Mouse (Mus musculus): ENCODE data around the gene Ptf1a. TPM values are rescaled to one million over a fixed set of nuclear protein-coding genes. Genes with fewer than 3 reads are reported as not detected.
A peak's percentile ranks its signal among the peaks of the same experiment; 100 is the strongest.

The Ptf1a gene
- polyA plus RNA-seq, 1 experiment from 2014 or later, result 16.5 TPM

DNA sequence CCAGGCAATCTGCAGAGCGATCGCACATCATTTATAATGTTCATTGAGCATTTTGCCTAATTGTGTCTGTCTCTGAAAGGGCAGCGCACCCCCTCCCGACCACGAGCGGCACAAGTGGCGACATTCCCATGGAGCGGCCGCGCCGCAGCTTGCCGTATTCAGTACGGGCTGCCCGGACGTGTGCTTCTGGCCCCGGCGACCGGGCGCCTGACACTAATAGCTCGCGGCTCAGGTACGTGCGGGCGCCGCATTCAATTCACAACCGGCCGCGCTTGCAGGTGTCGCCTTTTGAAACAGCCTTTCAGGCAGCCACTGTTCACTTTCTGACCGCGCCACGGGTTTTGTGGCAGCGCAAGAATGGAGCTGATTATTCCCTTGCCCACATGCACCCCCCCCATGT is 14.7 kb upstream of the Ptf1a start:
- peak; percentile 59 for DNase-seq (ENCODE audit: low spot score)

DNA sequence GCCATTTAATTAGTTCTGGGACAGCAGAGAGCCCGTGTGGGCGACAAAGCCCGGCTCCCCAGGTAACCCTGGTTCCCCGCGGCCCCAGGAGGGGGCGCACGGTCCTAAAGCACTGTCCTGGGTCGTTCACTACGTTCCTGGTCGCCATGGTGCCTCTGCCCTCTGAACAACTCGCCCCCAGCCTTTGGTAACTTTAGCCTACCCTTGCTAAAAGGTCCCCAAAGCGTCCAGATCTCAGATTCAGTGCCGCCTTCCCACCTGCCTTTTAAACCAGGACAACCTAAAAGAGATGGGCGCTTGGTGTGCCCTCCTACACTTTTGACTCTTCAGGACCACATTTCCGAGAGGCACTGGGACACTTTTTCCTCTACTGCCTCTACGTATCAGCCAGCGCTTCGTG is 14.3 kb upstream of the Ptf1a start:
- 1% methylated on average over 18 of the region's 18 CpGs for WGBS
- peak overlapping the region; percentile 38 for H3K4me3 ChIP-seq
- no peak overlapping the region; the same call in 1 of the 2 replicates for H3K27ac ChIP-seq
- H3K36me3 ChIP-seq, result no peaks in the 10 kb centered on the region
- DNase-seq (ENCODE audit: low spot score), result no peak
- H3K4me1 ChIP-seq (replicated peaks), result peaks cover 22% of the 10 kb centered on the region
- H3K9me3 ChIP-seq, result no peaks in the 10 kb centered on the region
- peaks cover 100% of the 10 kb centered on the region for H3K27me3 ChIP-seq (ENCODE audit: insufficient read depth, poor library complexity, severe bottlenecking)

More for the DNA sequence above, 14.7 kb upstream of the Ptf1a start:
- H3K4me1 ChIP-seq (replicated peaks), result peaks cover 22% of the 10 kb centered on the region
- no peak overlapping the region for H3K27ac ChIP-seq
- peaks cover 100% of the 10 kb centered on the region for H3K27me3 ChIP-seq (ENCODE audit: insufficient read depth, poor library complexity, severe bottlenecking)
- under 1% methylated on average over 33 of the region's 33 CpGs for WGBS
- H3K9me3 ChIP-seq, result no peaks in the 10 kb centered on the region
- H3K4me3 ChIP-seq, result peak overlapping the region; percentile 38
- H3K36me3 ChIP-seq, result no peaks in the 10 kb centered on the region

DNA sequence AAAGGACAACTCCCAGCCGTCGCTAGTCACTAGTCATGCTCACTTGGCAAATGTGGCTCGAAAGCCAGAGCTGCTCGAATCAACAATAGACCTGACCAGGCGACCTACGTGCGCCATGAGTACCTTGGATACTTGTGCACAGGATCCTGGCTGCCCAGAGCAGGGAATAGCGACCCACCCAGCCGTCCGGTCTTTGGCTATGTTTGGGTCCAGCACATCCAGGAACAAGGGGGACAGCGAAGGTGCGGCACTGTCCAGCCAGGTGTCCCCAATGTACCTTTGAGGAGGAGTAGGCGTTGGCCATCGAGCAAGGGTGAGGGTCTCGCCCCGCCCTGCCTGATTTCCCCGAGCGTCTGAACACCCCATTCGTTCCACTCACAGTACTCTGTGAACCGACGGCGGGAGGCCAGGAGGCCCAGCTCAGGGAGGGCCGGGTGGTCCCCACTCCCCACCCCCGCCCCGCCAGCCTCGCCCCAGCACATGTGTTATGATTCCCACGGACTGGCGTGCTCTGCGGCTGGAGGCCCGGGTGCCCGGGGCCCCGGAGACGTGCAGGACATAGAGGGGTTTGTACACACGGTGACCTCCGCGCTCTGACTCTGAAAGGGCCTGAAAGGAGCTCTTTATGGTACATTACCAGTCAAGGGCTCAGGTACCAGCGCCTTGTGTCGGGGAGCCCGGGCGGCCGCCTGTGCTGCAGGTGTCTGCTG is 13.7 kb upstream of the Ptf1a start:
- H3K27ac ChIP-seq, result no peak overlapping the region; the same call in 1 of the 2 replicates
- 2% methylated on average over 41 of the region's 41 CpGs for WGBS

DNA sequence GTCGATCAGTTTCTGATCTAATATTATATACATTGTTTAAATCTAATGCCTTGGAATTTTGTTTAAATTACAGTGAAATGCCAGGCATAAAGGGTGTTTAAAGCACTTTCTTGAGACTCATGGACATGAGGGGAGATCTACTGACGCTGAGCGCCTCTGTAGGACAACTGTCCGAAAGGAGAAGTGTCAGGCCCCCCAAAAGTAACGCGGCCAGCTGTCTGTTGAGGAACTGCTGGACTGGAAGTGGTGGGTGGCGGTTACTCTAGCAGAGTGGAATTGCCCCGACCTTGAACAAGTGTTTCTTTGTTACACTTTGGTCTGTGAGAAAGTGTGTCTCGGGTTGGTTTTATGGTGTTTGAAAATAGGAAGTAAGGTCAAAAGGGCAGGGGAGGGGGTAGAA is 1.1 kb upstream of the Ptf1a start:
- Histone ChIP-seq H3K27me3 (ENCODE audit: insufficient read depth, poor library complexity, severe bottlenecking) (peaks cover 100% of the 10 kb centered on the region), H3K4me1 (replicated peaks) (peaks cover 32% of the 10 kb centered on the region), H3K36me3 (no peaks in the 10 kb centered on the region), H3K4me3 (no peak overlapping the region), H3K27ac (no peak overlapping the region), H3K9me3 (no peaks in the 10 kb centered on the region)
- DNase-seq (ENCODE audit: low spot score), result no peak
- under 1% methylated on average over 9 of the region's 9 CpGs for WGBS

More for the DNA sequence above, 13.7 kb upstream of the Ptf1a start:
- Histone ChIP-seq H3K4me3 (peak overlapping the region; percentile 38), H3K27me3 (ENCODE audit: insufficient read depth, poor library complexity, severe bottlenecking) (peaks cover 100% of the 10 kb centered on the region), H3K9me3 (no peaks in the 10 kb centered on the region), H3K4me1 (replicated peaks) (peaks cover 22% of the 10 kb centered on the region), H3K36me3 (no peaks in the 10 kb centered on the region)
- peak; percentile 50 for DNase-seq (ENCODE audit: low spot score)

DNA sequence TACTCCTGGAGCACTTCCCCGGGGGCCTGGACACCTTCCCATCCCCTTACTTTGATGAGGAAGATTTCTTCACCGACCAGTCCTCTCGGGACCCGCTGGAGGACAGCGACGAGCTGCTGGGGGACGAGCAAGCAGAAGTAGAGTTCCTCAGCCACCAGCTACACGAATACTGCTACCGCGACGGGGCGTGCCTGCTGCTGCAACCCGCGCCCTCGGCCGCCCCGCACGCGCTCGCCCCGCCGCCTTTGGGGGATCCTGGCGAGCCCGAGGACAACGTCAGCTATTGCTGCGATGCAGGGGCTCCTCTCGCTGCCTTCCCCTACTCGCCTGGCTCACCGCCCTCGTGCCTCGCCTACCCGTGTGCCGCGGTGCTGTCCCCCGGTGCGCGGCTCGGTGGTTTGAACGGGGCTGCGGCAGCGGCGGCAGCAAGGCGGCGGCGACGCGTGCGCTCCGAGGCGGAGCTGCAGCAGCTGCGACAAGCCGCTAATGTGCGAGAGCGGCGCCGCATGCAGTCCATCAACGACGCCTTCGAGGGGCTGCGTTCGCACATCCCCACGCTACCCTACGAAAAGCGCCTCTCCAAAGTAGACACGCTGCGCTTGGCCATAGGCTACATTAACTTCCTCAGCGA is 523 bp downstream of the Ptf1a start:
- peaks cover 100% of the 10 kb centered on the region for H3K27me3 ChIP-seq (ENCODE audit: insufficient read depth, poor library complexity, severe bottlenecking)
- under 1% methylated on average over 67 of the region's 67 CpGs for WGBS
- H3K4me1 ChIP-seq (replicated peaks), result peaks cover 34% of the 10 kb centered on the region
- no peaks in the 10 kb centered on the region for H3K36me3 ChIP-seq
- H3K27ac ChIP-seq, result peak overlapping the region; percentile 62
- H3K9me3 ChIP-seq, result no peaks in the 10 kb centered on the region
- peak overlapping the region; percentile 47 for H3K4me3 ChIP-seq
- DNase-seq (ENCODE audit: low spot score), result peak; percentile 49

DNA sequence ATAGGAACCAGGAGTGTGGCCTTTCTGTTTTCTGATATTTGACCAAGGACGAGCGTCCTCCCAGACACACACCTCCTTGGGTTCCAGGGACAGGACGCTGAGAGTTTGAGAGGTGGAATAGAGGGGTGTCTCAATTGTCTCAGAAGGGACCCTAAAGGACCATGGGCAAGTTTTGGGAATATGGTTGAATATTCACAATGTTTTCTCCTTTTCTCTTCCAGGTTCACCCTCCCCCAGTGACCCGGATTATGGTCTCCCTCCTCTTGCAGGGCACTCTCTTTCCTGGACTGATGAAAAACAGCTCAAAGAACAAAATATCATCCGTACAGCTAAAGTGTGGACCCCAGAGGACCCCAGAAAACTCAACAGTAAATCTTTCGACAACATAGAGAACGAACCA is 1.3 kb downstream of the Ptf1a start:
- WGBS, result 5% methylated on average over 7 of the region's 7 CpGs
- Histone ChIP-seq H3K4me3 (peak overlapping the region; percentile 47), H3K4me1 (replicated peaks) (peaks cover 34% of the 10 kb centered on the region), H3K27me3 (ENCODE audit: insufficient read depth, poor library complexity, severe bottlenecking) (peaks cover 100% of the 10 kb centered on the region), H3K36me3 (no peaks in the 10 kb centered on the region), H3K27ac (no peak overlapping the region), H3K9me3 (no peaks in the 10 kb centered on the region)
- no peak for DNase-seq (ENCODE audit: low spot score)

DNA sequence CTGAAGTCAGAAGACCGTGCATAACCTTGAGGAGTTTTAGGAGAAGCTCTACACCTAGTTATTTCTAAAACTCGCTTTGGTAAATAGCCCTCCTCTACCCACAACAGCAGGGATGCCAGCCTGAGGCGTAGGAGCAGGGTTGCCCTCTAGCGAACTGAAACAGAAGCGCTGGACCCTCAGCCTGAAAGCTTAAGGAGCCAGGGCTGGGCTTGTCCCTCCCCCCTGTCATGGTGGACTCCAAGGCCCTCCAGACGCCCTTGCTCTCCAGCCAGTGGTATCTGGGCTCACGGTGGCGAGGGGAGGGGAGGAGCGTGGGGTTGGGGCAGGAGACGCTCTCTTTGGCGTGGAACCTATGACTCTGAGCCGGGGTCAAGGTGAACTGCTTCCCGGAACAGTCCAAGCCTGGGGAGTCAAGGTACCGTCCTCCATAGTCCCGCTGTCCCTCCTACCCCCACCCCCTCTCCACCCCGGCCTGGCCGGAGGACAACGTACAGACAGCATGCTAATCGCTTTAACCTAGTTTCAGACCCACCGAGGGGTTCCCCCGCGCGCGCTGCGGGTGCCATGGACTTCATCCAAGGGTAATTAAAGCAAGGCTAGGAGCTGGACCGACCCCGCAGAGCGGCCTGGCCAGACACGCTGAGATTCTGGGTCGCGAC is 2.7 kb downstream of the Ptf1a start:
- H3K27me3 ChIP-seq (ENCODE audit: insufficient read depth, poor library complexity, severe bottlenecking), result peaks cover 100% of the 10 kb centered on the region
- peaks cover 40% of the 10 kb centered on the region for H3K4me1 ChIP-seq (replicated peaks)
- WGBS, result under 1% methylated on average over 31 of the region's 31 CpGs
- H3K36me3 ChIP-seq, result no peaks in the 10 kb centered on the region
- H3K4me3 ChIP-seq, result peak overlapping the region; percentile 44
- no peak overlapping the region for H3K27ac ChIP-seq
- no peaks in the 10 kb centered on the region for H3K9me3 ChIP-seq
- peak; percentile 67 for DNase-seq (ENCODE audit: low spot score)

DNA sequence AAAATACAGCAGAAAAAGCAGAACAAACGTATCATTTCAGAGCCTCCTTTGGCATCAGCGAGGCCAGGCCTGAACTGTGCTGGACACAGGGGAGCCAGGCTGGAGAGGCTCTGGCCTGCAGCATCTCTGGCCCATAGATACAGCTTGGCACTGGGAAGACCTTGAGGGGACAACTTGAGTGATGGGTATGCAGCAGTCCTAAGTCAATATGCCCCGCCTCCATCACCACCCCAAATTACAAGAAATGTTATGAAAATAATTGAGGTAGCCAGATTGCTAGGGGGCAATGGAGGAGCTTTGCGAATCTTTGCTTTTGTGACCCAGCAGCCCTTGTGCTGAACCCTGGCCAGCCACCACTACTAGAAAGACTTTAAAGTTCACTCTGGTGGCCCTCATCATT is 3.8 kb downstream of the Ptf1a start:
- Histone ChIP-seq H3K4me3 (no peak overlapping the region), H3K27ac (no peak overlapping the region), H3K36me3 (no peaks in the 10 kb centered on the region), H3K27me3 (ENCODE audit: insufficient read depth, poor library complexity, severe bottlenecking) (peaks cover 100% of the 10 kb centered on the region), H3K9me3 (no peaks in the 10 kb centered on the region), H3K4me1 (replicated peaks) (peaks cover 43% of the 10 kb centered on the region)
- DNase-seq (ENCODE audit: low spot score), result no peak
- 17% methylated on average over 4 of the region's 4 CpGs for WGBS

DNA sequence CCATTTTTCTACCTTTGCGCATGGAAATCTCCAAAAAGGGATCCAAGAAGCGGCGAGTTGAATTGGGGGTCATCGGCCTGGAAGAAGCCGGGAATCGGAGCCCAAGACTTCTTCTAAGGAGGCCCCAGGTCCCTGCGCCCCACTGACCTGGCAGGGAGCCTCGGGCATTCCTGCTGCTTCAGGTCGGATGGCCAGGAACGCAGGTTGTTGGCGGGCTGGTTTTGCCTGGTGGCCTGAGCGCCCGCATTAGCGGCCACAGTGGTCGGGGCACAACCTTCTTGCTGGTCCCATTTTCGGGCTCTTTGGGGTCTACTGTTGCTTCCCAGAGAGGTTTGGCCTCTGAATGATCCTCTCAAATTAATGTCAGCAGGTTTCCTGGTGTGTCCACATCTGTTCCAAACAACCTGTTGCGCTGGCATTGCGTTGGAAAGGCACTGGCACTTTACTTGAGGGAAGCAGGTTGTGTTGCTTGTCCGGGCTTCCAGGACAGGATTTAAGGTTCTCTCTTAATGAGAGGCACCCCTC is 7.1 kb downstream of the Ptf1a start:
- WGBS, result 1% methylated on average over 19 of the region's 19 CpGs
- Histone ChIP-seq H3K4me3 (peak overlapping the region; percentile 38), H3K4me1 (replicated peaks) (peaks cover 31% of the 10 kb centered on the region), H3K9me3 (no peaks in the 10 kb centered on the region), H3K27ac (peak overlapping the region; percentile 45; the same call in 1 of the 2 replicates), H3K36me3 (no peaks in the 10 kb centered on the region), H3K27me3 (ENCODE audit: insufficient read depth, poor library complexity, severe bottlenecking) (peaks cover 100% of the 10 kb centered on the region)
- DNase-seq (ENCODE audit: low spot score), result no peak

DNA sequence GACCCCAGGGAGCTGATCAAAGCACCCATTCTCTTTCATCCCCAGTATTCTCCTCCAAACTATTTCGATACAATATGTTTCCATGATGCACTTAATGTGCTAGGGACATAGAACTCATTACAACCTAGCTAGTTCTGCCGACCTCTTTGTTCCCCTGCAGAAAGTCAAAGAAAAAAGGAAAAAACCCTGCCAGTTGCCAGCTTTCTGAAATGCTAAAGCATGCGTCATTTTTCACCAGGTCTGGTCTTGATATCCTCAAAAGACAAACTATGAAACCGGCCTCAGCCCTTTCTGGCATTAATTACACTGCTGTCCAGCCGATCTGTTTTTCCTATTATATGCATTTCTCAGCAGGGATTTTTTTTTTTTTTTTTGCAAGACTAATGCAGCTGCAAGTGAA is 9.8 kb downstream of the Ptf1a start:
- Histone ChIP-seq H3K27me3 (ENCODE audit: insufficient read depth, poor library complexity, severe bottlenecking) (peaks cover 99% of the 10 kb centered on the region), H3K4me3 (no peak overlapping the region), H3K9me3 (no peaks in the 10 kb centered on the region), H3K4me1 (replicated peaks) (peaks cover 34% of the 10 kb centered on the region), H3K36me3 (no peaks in the 10 kb centered on the region), H3K27ac (no peak overlapping the region)
- no peak for DNase-seq (ENCODE audit: low spot score)
- 2% methylated on average over 5 of the region's 5 CpGs for WGBS

DNA sequence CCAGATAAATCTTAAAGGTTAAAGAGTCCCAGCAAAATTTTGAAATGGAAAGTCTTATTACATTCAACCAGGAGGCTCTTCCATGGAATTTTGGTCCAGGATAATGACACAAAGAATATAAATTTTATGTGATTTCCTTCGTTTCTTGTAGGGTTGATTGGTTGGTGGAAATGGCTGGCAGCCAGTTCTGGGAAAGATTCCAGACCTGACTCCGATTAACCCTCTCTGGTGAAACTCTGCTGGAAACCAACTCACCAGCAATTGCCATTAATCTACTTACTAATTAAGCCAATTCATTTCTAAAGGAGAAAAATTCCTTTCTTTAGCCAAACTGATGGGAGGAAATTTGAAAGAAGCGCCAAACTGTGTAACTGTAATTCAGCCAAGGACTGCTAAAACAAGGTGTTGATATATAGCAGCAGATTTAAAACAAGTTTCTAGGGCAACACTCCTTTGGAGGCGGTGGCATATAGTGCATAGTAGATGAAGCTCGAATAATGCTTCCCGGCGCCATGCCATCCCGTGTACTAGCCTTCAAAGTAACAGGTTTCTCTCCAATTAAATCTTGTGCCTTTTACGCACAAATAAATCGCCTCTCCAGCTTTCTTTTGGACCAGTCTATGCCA is 10.5 kb downstream of the Ptf1a start:
- Histone ChIP-seq H3K4me1 (replicated peaks) (peaks cover 34% of the 10 kb centered on the region), H3K27me3 (ENCODE audit: insufficient read depth, poor library complexity, severe bottlenecking) (peaks cover 99% of the 10 kb centered on the region), H3K9me3 (no peaks in the 10 kb centered on the region), H3K4me3 (no peak overlapping the region), H3K27ac (no peak overlapping the region), H3K36me3 (no peaks in the 10 kb centered on the region)
- 12% methylated on average over 10 of the region's 10 CpGs for WGBS
- DNase-seq (ENCODE audit: low spot score), result no peak

DNA sequence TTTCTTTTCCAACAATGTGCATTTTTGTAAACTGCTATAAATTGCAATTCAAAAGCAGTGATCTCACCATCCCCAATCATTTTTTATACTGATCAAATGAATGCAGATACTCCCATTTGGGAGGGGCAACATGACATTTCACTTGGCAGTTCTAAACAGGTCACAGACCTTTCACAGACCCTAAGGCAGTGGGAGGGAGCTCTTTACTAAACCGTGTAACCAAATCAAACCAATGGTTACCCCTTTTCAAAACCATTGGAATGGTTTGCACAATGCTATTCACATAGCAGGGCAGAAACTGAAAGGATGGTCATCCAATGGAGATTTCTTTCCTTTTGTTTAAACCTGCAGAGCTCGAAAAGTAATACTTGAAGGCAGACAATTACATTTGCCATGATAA is 13.3 kb downstream of the Ptf1a start:
- 23% methylated on average over 2 of the region's 2 CpGs for WGBS
- Histone ChIP-seq H3K27me3 (ENCODE audit: insufficient read depth, poor library complexity, severe bottlenecking) (peaks cover 99% of the 10 kb centered on the region), H3K36me3 (no peaks in the 10 kb centered on the region), H3K9me3 (no peaks in the 10 kb centered on the region), H3K4me3 (no peak overlapping the region), H3K4me1 (replicated peaks) (peaks cover 26% of the 10 kb centered on the region), H3K27ac (no peak overlapping the region)
- no peak for DNase-seq (ENCODE audit: low spot score)
